Mouse (Mus musculus) liver, embryonic 14.5 days (tissue): ENCODE results near the gene Cldn13.

Experiments
- CTCF ChIP-seq: IDR thresholded peaks from 2 replicates; pipeline ENCODE4 v1.5.1; 2016; ENCODE audit warnings: antibody characterized with exemption, low read depth, control low read depth
- EP300 ChIP-seq: IDR thresholded peaks from 2 replicates; pipeline ENCODE4 v1.6.1; 2016; ENCODE audit warnings: antibody characterized with exemption, low read depth

- TF ChIP-seq EP300 (no peak), CTCF (no peak)
Observed at GRCm38 (mm10) chr5:134883077-134883476, 32.2 kb downstream of the Cldn13 start.
